Mouse (Mus musculus): ENCODE data around the gene Acly. TPM values are rescaled to one million over a fixed set of nuclear protein-coding genes. Genes with fewer than 3 reads are reported as not detected.

Acly gene
- total RNA-seq, 2 experiments from 2014 or later, result 16.4 to 19.9 TPM

Small RNA genes within 50 kb of the gene (microRNA-seq; reads per million reads assigned to microRNA genes)
- gene Gm27374, result 0 reads per million in 2 experiments
- 0 reads per million in 2 experiments for gene Mir7116

Other genes starting within 250 kb of the Acly start
- gene Eif1, start 208.1 kb downstream of the Acly start, total RNA-seq (2021), result 100 to 1,000 TPM; 781 to 791 TPM
- gene Gast, start 193.6 kb downstream of the Acly start, total RNA-seq (2021), result not detected
- gene Hap1, start 171.9 kb downstream of the Acly start, total RNA-seq (2021), result under 1 TPM; 0.66 to 0.82 TPM
- gene Jup, start 130.2 kb downstream of the Acly start, total RNA-seq (2021), result 10 to 100 TPM; 88.5 to 89.4 TPM
- 10 to 100 TPM; 10.9 to 12.0 TPM for gene P3h4, start 113.2 kb downstream of the Acly start, total RNA-seq (2021)
- gene Fkbp10, start 112.3 kb downstream of the Acly start, total RNA-seq (2021), result 10 to 100 TPM; 26.1 to 31.3 TPM
- 10 to 100 TPM; 13.2 to 13.3 TPM for gene Nt5c3b, start 86.2 kb downstream of the Acly start, total RNA-seq (2021)
- gene Klhl10, start 86.1 kb downstream of the Acly start, total RNA-seq (2021), result under 1 TPM; 0.33 to 0.43 TPM
- gene Klhl11, start 55.3 kb downstream of the Acly start, total RNA-seq (2021), result 1 to 10 TPM; 6.5 to 6.9 TPM
- under 1 TPM; 0.14 to 0.16 TPM for gene Ttc25, start 17.6 kb upstream of the Acly start, total RNA-seq (2021)
- 10 to 100 TPM; 10.7 to 32.2 TPM for gene Cnp, start 46.9 kb upstream of the Acly start, total RNA-seq (2021)
- 10 to 100 TPM; 21.2 to 23.4 TPM for gene Nkiras2, start 91.2 kb upstream of the Acly start, total RNA-seq (2021)
- 100 to 1,000 TPM; 143 to 179 TPM for gene Dnajc7, start 92.2 kb upstream of the Acly start, total RNA-seq (2021)
- 1 to 10 TPM in 1 of 2 experiments, under 1 TPM in 1; 0.62 to 1.5 TPM for gene Zfp385c, start 164.5 kb upstream of the Acly start, total RNA-seq (2021)
- gene Dhx58, start 176.3 kb upstream of the Acly start, total RNA-seq (2021), result under 1 TPM; 0.35 to 0.39 TPM
- 10 to 100 TPM; 11.2 to 12.5 TPM for gene Kat2a, start 184.5 kb upstream of the Acly start, total RNA-seq (2021)
- not detected for gene Hspb9, start 185.8 kb upstream of the Acly start, total RNA-seq (2021)
- gene Rab5c, start 210.2 kb upstream of the Acly start, total RNA-seq (2021), result 10 to 100 TPM; 49.1 to 49.4 TPM
- gene Kcnh4, start 231.9 kb upstream of the Acly start, total RNA-seq (2021), result not detected
- gene Hcrt, start 234.9 kb upstream of the Acly start, total RNA-seq (2021), result not detected
- gene Ghdc, start 243.0 kb upstream of the Acly start, total RNA-seq (2021), result 1 to 10 TPM; 5.6 to 7.1 TPM

Data from gastrocnemius, postnatal 14 days (tissue).